Mouse (Mus musculus): ENCODE data around the gene Ccdc34.

The Ccdc34 gene

GRCm38 (mm10) chr2:110004668-110005067 is 12.9 kb upstream of the Ccdc34 start:
- no peak for DNase-seq

GRCm38 (mm10) chr2:110005164-110005563 is 12.5 kb upstream of the Ccdc34 start:
- DNase-seq: no peak

- DNase-seq: no peak
Observed at GRCm38 (mm10) chr2:110005596-110006239, 11.9 kb upstream of the Ccdc34 start.

GRCm38 (mm10) chr2:110007423-110008267 is 10.0 kb upstream of the Ccdc34 start:
- no peak for DNase-seq

GRCm38 (mm10) chr2:110009449-110009848 is 8.2 kb upstream of the Ccdc34 start:
- DNase-seq: no peak

DNA sequence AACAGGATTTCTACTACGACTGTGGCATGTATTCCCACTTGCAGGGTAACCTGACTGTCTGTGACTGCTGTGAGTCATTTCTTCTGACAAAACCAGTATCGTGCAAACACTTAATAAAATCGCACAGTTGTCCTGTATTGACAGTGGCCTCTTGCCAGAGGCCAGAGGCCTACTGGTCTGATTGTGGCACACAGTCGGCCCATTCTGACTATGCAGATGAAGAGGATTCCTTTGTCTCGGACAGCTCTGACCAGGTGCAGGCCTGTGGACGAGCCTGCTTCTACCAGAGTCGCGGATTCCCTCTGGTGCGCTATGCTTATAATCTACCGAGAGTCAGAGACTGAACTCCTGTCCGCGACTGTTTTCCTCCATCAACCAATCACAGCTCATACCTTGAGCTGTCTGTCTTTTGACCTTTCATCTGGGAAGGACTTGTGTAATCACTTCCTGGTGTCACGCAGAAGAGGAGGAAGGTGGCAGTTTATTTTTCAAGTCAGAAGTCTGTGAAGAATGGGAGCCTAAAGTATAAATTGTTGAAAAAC is 5.4 kb upstream of the Ccdc34 start:
- no peak for DNase-seq

- no peak for DNase-seq
Observed at GRCm38 (mm10) chr2:110017087-110017486, 530 bp upstream of the Ccdc34 start.

DNA sequence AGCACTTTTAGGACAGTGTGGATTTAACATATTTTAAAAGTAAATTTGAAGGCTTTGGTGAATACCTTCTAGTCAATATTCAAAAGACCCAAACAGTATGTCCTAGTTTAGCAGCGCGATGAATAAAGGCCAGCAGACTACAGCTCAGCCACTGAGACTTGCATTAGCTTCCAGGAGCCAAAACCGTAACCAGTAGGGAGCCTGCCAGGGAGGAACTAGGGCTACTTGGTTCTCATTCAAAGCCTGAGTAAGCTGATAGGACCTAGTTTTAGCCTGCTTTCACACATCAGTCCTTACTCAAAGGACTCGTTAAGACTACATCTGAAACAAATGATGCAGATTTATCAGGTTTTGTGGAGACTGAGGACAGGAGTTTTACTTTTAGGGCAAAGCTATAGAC is 2.0 kb downstream of the Ccdc34 start:
- DNase-seq: no peak

DNA sequence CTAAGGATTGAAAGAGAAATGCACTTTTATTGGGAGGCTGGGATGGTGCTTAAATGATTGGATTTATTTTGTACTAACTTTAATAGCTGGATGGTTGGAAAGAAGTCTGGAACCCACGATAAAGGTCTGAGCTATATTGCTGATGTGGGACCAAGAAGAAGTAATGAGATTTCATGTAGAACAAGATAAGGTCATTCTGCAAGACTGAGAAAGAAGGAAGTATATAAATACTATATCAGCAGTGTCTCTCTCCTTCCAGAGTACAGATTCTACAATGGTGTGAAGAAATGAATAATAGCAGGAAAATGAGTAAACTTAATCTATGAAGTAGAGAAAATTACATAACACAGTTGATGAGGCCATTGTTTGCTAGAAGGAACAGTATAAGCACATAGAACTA is 2.8 kb downstream of the Ccdc34 start:
- DNase-seq: no peak

GRCm38 (mm10) chr2:110036265-110036664 is 18.6 kb downstream of the Ccdc34 start:
- no peak for DNase-seq

GRCm38 (mm10) chr2:110036665-110037064 is 19.0 kb downstream of the Ccdc34 start:
- DNase-seq: no peak

DNA sequence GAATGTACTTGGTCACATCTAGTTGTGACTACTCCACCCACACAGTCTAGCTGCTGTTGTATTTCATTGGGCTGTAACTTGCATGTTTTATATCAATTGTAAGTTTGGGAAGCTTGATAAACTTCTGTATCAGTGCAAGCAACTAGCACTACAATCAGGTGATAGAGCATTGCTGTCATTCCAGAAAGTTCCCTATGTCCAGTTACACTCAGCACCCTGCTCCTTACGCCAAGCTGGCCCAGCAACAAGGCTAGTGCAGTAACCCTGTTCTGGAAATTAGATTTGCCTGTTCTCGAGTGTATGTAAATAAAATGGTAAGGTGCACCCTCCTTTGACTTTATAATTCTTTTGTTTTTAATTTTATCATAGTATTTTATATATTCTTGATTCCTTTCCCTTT is 19.6 kb downstream of the Ccdc34 start:
- no peak for DNase-seq

DNA sequence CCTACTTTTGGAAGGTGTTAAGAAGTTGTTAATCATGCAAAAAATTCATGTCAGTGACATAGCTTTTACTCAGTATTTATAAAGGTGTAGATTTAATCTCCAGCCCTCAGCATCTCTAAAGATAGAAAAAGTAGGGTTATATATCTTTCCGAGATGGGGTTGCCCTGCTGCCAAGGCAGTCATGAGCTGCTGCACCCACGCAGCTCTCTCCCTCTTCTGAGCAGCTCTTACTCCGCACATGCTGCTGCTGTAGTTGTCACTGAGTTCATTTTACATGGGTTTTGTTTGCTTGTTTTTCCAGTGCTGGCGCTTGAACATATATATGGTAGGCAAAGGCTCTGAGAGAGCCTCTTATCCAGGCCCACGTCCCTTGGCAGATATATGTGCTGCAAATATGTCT is 20.7 kb downstream of the Ccdc34 start:
- no peak for DNase-seq

GRCm38 (mm10) chr2:110042861-110043760 is 25.5 kb downstream of the Ccdc34 start:
- DNase-seq: no peak

DNA sequence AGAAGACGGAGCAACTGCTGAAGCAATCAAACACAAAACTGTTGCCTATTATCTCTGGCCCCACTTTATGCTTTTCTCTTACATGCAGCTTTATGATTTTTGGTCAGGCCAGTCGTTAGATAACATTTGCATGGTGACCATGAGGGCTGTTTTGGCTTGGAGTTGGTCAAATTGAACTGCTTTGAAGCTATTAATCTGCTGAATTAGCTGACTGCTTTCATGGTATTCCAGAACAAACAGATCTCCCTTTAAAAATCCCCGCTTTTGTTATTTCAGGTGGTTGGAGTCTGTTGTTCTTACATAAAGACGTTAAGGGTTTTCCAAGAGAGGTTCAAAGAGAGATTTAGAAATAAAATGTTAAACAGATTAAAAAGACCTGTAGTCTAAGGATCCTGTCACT is 40.8 kb downstream of the Ccdc34 start:
- DNase-seq: no peak

DNA sequence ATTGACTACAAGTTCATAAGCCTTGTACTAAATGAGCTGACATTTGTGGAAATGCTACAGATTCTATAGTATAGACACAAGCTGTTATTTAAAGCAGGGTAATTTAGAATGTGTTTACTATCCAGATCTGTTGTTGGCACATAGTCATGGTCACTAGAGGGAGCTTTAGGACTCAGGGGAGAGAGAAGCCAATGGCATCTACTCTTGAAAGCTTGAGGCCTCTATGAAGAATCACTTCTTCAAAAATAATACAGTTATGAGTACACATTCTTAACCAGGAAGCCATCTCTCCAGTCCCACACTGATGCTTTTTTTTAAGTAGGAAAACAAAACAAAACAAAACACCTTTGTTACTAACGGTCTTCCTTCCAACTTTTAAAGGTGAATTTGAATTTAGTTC is 45.5 kb downstream of the Ccdc34 start:
- no peak for DNase-seq

DNA sequence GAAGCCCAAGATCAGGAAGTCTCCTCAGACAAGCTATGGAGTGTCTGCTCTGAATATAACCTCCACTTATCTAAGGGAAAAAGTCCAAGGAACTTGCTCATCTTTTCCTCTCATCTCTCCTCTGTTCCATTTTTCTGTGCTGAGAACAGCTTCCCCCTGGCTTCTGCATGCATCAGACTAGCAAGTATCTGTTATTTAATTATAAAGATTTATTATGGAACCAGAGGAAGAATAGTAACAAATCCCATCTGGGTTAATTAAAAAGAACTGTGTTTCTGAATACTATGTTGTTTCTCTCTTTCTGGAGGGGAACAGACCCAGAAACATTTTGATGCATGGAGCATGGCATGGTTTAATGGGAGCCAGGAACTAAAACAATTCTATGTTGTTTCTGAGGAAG is 51.3 kb downstream of the Ccdc34 start:
- DNase-seq: no peak

- DNase-seq: no peak
Observed at GRCm38 (mm10) chr2:110073023-110073422, 55.4 kb downstream of the Ccdc34 start.

- no peak for DNase-seq
Observed at GRCm38 (mm10) chr2:110074646-110075452, 57.2 kb downstream of the Ccdc34 start.

DNA sequence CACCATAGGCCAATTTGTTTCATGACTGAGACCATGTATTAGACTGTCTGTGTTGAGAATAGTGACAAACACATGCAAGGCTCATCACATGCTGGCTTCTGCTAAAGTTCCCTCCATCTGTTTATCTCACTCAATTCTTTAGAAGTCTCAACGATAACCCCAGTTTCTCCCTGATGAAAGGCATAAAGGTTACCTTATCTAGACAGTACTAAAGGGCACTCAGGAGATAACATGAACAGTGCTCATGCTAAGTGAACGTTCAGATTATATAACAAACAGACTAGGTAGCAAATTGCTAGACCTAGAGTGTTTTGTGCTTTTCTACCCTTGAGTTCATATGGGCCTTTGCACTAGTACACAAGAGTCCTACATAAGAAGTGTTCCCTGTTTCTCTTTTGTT is 59.6 kb downstream of the Ccdc34 start:
- DNase-seq: no peak

GRCm38 (mm10) chr2:110077655-110078054 is 60.0 kb downstream of the Ccdc34 start:
- no peak for DNase-seq

GRCm38 (mm10) chr2:110080532-110080931 is 62.9 kb downstream of the Ccdc34 start:
- DNase-seq: no peak

Data from spleen, adult 18-20 months (tissue).